Mouse (Mus musculus) heart, embryonic 16.5 days (tissue): ENCODE results near the gene Ddo. TPM values are rescaled to one million over a fixed set of nuclear protein-coding genes. Genes with fewer than 3 reads are reported as not detected.

Source experiments
- ATAC-seq: fragments of 200-750 bp; cut with Nextera tagmentation; replicated peaks from 2 replicates; pipeline ENCODE4 v1.8.0; 2017; ENCODE audit warnings: moderate number of reproducible peaks; ENCODE audit not compliant: insufficient read depth, low FRiP score; ENCODE audit errors: extremely low read depth
- H3K27ac ChIP-seq: fragments of 300-500 bp; sonication (generic); 2 replicates; pipeline ENCODE4 v1.5.1; 2014; ENCODE audit warnings: mild to moderate bottlenecking, low read length, control low read depth, moderate library complexity
- H3K27me3 ChIP-seq: fragments of 300-500 bp; sonication (generic); 2 replicates; pipeline ENCODE4 v1.6.1; 2014; ENCODE audit warnings: low read length, mixed read lengths; ENCODE audit not compliant: control insufficient read depth, insufficient read depth
- H3K36me3 ChIP-seq: fragments of 300-500 bp; sonication (generic); 2 replicates; pipeline ENCODE4 v1.6.1; 2014; ENCODE audit not compliant: control insufficient read depth, insufficient read depth
- H3K4me1 ChIP-seq: fragments of 300-500 bp; sonication (generic); 2 replicates; pipeline ENCODE4 v1.6.1; 2014; ENCODE audit warnings: low read length, mixed read lengths; ENCODE audit not compliant: control insufficient read depth, insufficient read depth
- H3K4me2 ChIP-seq: fragments of 300-500 bp; sonication (generic); 2 replicates; pipeline ENCODE4 v1.6.1; 2014; ENCODE audit warnings: low read depth, mild to moderate bottlenecking, control low read depth, low read length
- H3K4me3 ChIP-seq: fragments of 300-500 bp; sonication (generic); 2 replicates; pipeline ENCODE4 v1.5.1; 2014; ENCODE audit warnings: mild to moderate bottlenecking, control low read depth, low read length
- H3K9ac ChIP-seq: fragments of 300-500 bp; sonication (generic); 2 replicates; pipeline ENCODE4 v1.6.1; 2014; ENCODE audit warnings: low read length, control low read depth
- H3K9me3 ChIP-seq: fragments of 300-500 bp; sonication (generic); replicated peaks from 2 replicates; pipeline ENCODE4 v1.6.1; 2016; ENCODE audit warnings: low read length; ENCODE audit not compliant: control insufficient read depth
- WGBS: fragments of 180-500 bp; shearing (Covaris S2); extraction: QIAGEN DNeasy Blood & Tissue Kit; methylation state at CpG from one replicate; pipeline ENCODE4 v1.1.7; 2014; 5-methylcytosine and 5-hydroxymethylcytosine counted together
- polyA plus RNA-seq: library from polyadenylated mRNA; unstranded; fragments of >200 nt; fragmentation: Nextera tagmentation; extraction: Ambion mirVana; gene quantifications from 2 replicates; pipeline ENCODE4 v1.2.1, GENCODE M21; 2015

The Ddo gene
- polyA plus RNA-seq, 1 experiment from 2014 or later, result 27.3 TPM

- ATAC-seq, result no peak
- H3K36me3 ChIP-seq, result no peaks in the 10 kb centered on the region
- H3K4me2 ChIP-seq, result no peak overlapping the region
- no peak overlapping the region for H3K27ac ChIP-seq
- no peaks in the 10 kb centered on the region for H3K9me3 ChIP-seq
- no peak overlapping the region for H3K9ac ChIP-seq
- WGBS, result 35% methylated on average over 8 of the region's 8 CpGs
- peaks cover 2% of the 10 kb centered on the region; the same call in 1 of the 2 replicates for H3K4me1 ChIP-seq
- no peaks in the 10 kb centered on the region for H3K27me3 ChIP-seq
- no peak overlapping the region for H3K4me3 ChIP-seq
Observed at GRCm38 (mm10) chr10:40716296-40716695, 86.5 kb downstream of the Ddo start.

- ATAC-seq, result no peak
- Histone ChIP-seq H3K4me3 (no peak overlapping the region), H3K27ac (no peak overlapping the region), H3K4me2 (no peak overlapping the region), H3K36me3 (no peaks in the 10 kb centered on the region), H3K9me3 (no peaks in the 10 kb centered on the region), H3K9ac (no peak overlapping the region), H3K27me3 (no peaks in the 10 kb centered on the region), H3K4me1 (peaks cover 2% of the 10 kb centered on the region; the same call in 1 of the 2 replicates)
- WGBS, result 68% methylated on average over 3 of the region's 3 CpGs
Observed at GRCm38 (mm10) chr10:40716713-40717112, 86.9 kb downstream of the Ddo start.

GRCm38 (mm10) chr10:40718362-40718761 is 88.6 kb downstream of the Ddo start:
- Histone ChIP-seq H3K27me3 (no peaks in the 10 kb centered on the region), H3K4me2 (no peak overlapping the region), H3K4me3 (no peak overlapping the region), H3K9me3 (no peaks in the 10 kb centered on the region), H3K4me1 (peaks cover 2% of the 10 kb centered on the region; the same call in 1 of the 2 replicates), H3K9ac (no peak overlapping the region), H3K27ac (no peak overlapping the region), H3K36me3 (no peaks in the 10 kb centered on the region)
- ATAC-seq, result no peak
- 91% methylated on average over 13 of the region's 13 CpGs for WGBS

DNA sequence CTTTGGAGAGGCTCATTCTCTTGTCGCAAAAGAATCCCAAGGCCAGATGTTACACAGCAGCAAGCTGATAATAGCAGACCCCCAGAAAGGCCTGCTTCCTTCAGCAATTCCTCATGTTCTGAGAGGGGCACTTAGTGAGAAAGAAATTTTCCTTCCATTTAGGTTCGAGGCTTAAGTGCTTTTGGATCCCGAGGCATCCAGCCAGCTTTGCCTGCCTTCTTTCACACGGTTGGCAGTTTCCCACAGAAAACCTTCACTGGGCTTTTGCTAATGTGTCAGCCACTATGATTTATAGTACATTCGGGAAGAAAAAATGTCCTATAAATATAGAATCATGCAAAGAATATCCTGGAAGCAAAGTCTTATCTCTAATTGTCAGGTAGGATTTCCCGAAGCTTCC is 89.3 kb downstream of the Ddo start:
- Histone ChIP-seq H3K4me3 (no peak overlapping the region), H3K9me3 (no peaks in the 10 kb centered on the region), H3K4me1 (peaks cover 2% of the 10 kb centered on the region; the same call in 1 of the 2 replicates), H3K27ac (no peak overlapping the region), H3K9ac (no peak overlapping the region), H3K4me2 (no peak overlapping the region), H3K36me3 (no peaks in the 10 kb centered on the region), H3K27me3 (no peaks in the 10 kb centered on the region)
- WGBS, result 45% methylated on average over 6 of the region's 6 CpGs
- ATAC-seq, result no peak

GRCm38 (mm10) chr10:40720883-40721282 is 91.1 kb downstream of the Ddo start:
- H3K27ac ChIP-seq, result no peak overlapping the region
- H3K9me3 ChIP-seq, result no peaks in the 10 kb centered on the region
- H3K27me3 ChIP-seq, result no peaks in the 10 kb centered on the region
- H3K9ac ChIP-seq, result no peak overlapping the region
- WGBS, result 64% methylated on average over 5 of the region's 5 CpGs
- H3K4me2 ChIP-seq, result no peak overlapping the region
- H3K4me1 ChIP-seq, result peaks cover 2% of the 10 kb centered on the region; the same call in 1 of the 2 replicates
- H3K36me3 ChIP-seq, result no peaks in the 10 kb centered on the region
- ATAC-seq, result no peak
- H3K4me3 ChIP-seq, result no peak overlapping the region

DNA sequence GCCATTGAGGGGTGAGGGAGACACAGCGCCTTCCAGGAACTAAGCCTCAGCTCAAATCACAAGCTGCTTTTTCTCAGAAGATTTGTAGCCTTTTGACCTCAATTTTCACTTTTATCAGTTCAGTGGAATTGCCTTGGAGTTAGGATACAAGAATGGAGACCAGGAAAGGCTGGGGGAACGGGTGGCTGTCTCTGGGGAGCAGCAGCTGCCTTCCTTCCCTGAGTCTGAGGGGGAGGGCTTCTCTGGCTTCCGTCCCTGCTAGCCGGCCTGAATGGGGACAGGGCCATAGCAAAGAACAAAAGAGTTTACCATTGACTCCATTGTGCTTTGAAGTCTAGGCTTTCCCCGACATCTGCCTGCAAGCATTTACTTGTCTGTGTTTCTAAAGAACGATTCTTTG is 94.5 kb downstream of the Ddo start:
- H3K4me3 ChIP-seq, result no peak overlapping the region

DNA sequence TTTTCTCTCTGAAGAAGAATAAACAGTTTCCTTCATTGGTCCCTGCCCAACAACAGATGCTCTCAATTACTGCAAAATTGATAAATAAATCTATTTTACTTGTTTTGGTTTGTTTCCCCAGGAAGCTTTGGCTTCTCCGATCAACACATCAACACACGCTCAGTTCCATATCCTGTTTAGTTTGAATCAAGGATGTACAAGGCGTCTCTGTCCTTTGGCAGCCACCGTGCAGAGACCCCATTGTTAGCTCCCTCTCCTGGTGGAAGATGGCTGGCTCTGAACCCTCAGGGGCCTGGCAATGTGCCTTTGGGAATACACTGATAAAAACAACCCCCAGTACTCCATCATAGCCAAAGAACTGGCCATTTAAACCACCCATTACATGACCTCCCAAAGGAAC is 95.3 kb downstream of the Ddo start:
- Histone ChIP-seq H3K4me2 (no peak overlapping the region), H3K27me3 (no peaks in the 10 kb centered on the region), H3K4me3 (no peak overlapping the region), H3K27ac (no peak overlapping the region), H3K4me1 (no peaks in the 10 kb centered on the region), H3K36me3 (no peaks in the 10 kb centered on the region), H3K9me3 (no peaks in the 10 kb centered on the region), H3K9ac (no peak overlapping the region)
- no peak for ATAC-seq
- 47% methylated on average over 4 of the region's 4 CpGs for WGBS

More for the DNA sequence above, 94.5 kb downstream of the Ddo start:
- ATAC-seq, result no peak
- no peaks in the 10 kb centered on the region for H3K9me3 ChIP-seq
- no peak overlapping the region for H3K4me2 ChIP-seq
- H3K9ac ChIP-seq, result no peak overlapping the region
- whole genome bisulfite sequencing, result 55% methylated on average over 6 of the region's 6 CpGs
- H3K27me3 ChIP-seq, result no peaks in the 10 kb centered on the region
- H3K4me1 ChIP-seq, result no peaks in the 10 kb centered on the region
- H3K36me3 ChIP-seq, result no peaks in the 10 kb centered on the region
- H3K27ac ChIP-seq, result no peak overlapping the region

DNA sequence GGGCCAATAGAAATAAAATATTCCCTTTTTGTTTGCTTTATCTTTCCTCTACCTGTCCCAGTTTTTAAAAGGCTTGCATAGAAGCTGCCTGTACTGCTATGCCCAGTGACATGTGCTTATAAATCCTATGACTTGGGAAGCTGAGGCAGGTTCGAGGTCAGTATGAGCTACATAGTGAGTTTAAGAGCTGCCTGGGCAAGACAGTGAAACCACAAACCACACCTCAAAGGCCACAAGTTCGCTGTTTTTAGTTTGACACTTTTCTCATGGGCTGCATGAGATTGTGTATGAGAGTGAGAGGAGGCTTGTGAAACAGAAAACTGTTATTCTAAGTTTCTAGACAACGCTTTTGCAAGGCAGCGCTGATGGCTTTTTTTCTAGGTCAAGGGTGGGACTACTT is 95.7 kb downstream of the Ddo start:
- Histone ChIP-seq H3K27ac (no peak overlapping the region), H3K9me3 (no peaks in the 10 kb centered on the region), H3K36me3 (no peaks in the 10 kb centered on the region), H3K27me3 (no peaks in the 10 kb centered on the region), H3K9ac (no peak overlapping the region), H3K4me1 (no peaks in the 10 kb centered on the region), H3K4me3 (no peak overlapping the region), H3K4me2 (no peak overlapping the region)
- ATAC-seq, result no peak
- WGBS, result 76% methylated on average over 4 of the region's 4 CpGs

GRCm38 (mm10) chr10:40726288-40726902 is 96.6 kb downstream of the Ddo start:
- Histone ChIP-seq H3K4me1 (no peaks in the 10 kb centered on the region), H3K9ac (no peak overlapping the region), H3K4me3 (no peak overlapping the region), H3K9me3 (no peaks in the 10 kb centered on the region), H3K36me3 (no peaks in the 10 kb centered on the region), H3K27me3 (no peaks in the 10 kb centered on the region), H3K27ac (no peak overlapping the region), H3K4me2 (no peak overlapping the region)
- WGBS, result 64% methylated on average over 11 of the region's 11 CpGs
- ATAC-seq, result no peak
